Mouse (Mus musculus) gastrocnemius, postnatal 4 days (tissue): ENCODE measurements around the gene Naa10. TPM values are rescaled to one million over a fixed set of nuclear protein-coding genes. Genes with fewer than 3 reads are reported as not detected.

Experiments
- total RNA-seq, 2 experiments: library from RNA; stranded (reverse); gene quantifications; 2 replicates each; pipeline ENCODE4 v1.2.3; 2021

Gene Naa10
- total RNA-seq, 2 experiments from 2014 or later, result 71.4 to 75.8 TPM

Other genes with a start within 250 kb of the Naa10 start
- 10 to 100 TPM; 58.9 to 66.2 TPM for gene Slc6a8, start 248.8 kb downstream of the Naa10 start, total RNA-seq
- gene Bcap31, start 205.8 kb downstream of the Naa10 start, total RNA-seq, result 100 to 1,000 TPM in 1 of 2 experiments, 10 to 100 TPM in 1; 99.9 to 104 TPM
- gene Abcd1, start 205.3 kb downstream of the Naa10 start, total RNA-seq, result 10 to 100 TPM; 24.1 to 26.8 TPM
- gene Plxnb3, start 164.9 kb downstream of the Naa10 start, total RNA-seq, result 1 to 10 TPM; 3.1 to 3.7 TPM
- gene Srpk3, start 147.5 kb downstream of the Naa10 start, total RNA-seq, result 100 to 1,000 TPM; 150 to 153 TPM
- gene Idh3g, start 135.0 kb downstream of the Naa10 start, total RNA-seq, result 100 to 1,000 TPM; 221 to 247 TPM
- gene Ssr4, start 134.9 kb downstream of the Naa10 start, total RNA-seq, result 100 to 1,000 TPM; 118 to 128 TPM
- 1 to 10 TPM; 6.7 to 6.8 TPM for gene Pdzd4, start 97.0 kb downstream of the Naa10 start, total RNA-seq
- gene Avpr2, start 29.8 kb downstream of the Naa10 start, total RNA-seq, result not detected
- 1 to 10 TPM; 4.2 to 4.3 TPM for gene L1cam, start 25.8 kb downstream of the Naa10 start, total RNA-seq
- 1 to 10 TPM; 2.4 to 2.8 TPM for gene Arhgap4, start 74 bp downstream of the Naa10 start, total RNA-seq
- gene Renbp, start 8.9 kb upstream of the Naa10 start, total RNA-seq, result 1 to 10 TPM; 7.9 to 9.6 TPM
- 10 to 100 TPM; 75.4 to 83.5 TPM for gene Hcfc1, start 44.4 kb upstream of the Naa10 start, total RNA-seq
- gene Irak1, start 102.0 kb upstream of the Naa10 start, total RNA-seq, result 10 to 100 TPM; 51.0 to 58.8 TPM
- gene Opn1mw, start 205.5 kb upstream of the Naa10 start, total RNA-seq, result not detected
- 10 to 100 TPM; 45.4 to 48.7 TPM for gene Mecp2, start 213.4 kb upstream of the Naa10 start, total RNA-seq
- gene Tex28, start 245.9 kb upstream of the Naa10 start, total RNA-seq, result not detected